Mouse (Mus musculus) layer of hippocampus, adult 11-12 months (tissue): ENCODE data around the gene Adamts9.

Experiments used
- DNase-seq: peaks from one replicate; pipeline ENCODE4 v3.0.0; 2022; ENCODE audit warnings: low spot score

Gene Adamts9

GRCm38 (mm10) chr6:92924536-92924935 lies 18.8 kb downstream of the Adamts9 start:
- no peak for DNase-seq

GRCm38 (mm10) chr6:92921843-92922242 lies 21.4 kb downstream of the Adamts9 start:
- no peak for DNase-seq

GRCm38 (mm10) chr6:92920938-92921689 lies 22.2 kb downstream of the Adamts9 start:
- no peak for DNase-seq

GRCm38 (mm10) chr6:92910611-92911010 lies 32.7 kb downstream of the Adamts9 start:
- DNase-seq = no peak

- DNase-seq = no peak
Measured at GRCm38 (mm10) chr6:92909361-92909760, 33.9 kb downstream of the Adamts9 start.

- no peak for DNase-seq
Measured at GRCm38 (mm10) chr6:92905922-92906321, 37.4 kb downstream of the Adamts9 start.

GRCm38 (mm10) chr6:92904491-92904890 lies 38.8 kb downstream of the Adamts9 start:
- no peak for DNase-seq

- no peak for DNase-seq
Measured at GRCm38 (mm10) chr6:92904037-92904436, 39.3 kb downstream of the Adamts9 start.

GRCm38 (mm10) chr6:92891535-92891934 lies 51.8 kb downstream of the Adamts9 start:
- no peak for DNase-seq

GRCm38 (mm10) chr6:92883131-92883900 lies 60.0 kb downstream of the Adamts9 start:
- DNase-seq = no peak

- no peak for DNase-seq
Measured at GRCm38 (mm10) chr6:92882446-92882845, 60.8 kb downstream of the Adamts9 start.

- DNase-seq = no peak
Measured at GRCm38 (mm10) chr6:92879700-92880265, 63.5 kb downstream of the Adamts9 start.

GRCm38 (mm10) chr6:92878771-92879170 lies 64.5 kb downstream of the Adamts9 start:
- DNase-seq = no peak

GRCm38 (mm10) chr6:92877236-92877635 lies 66.1 kb downstream of the Adamts9 start:
- DNase-seq = no peak

- no peak for DNase-seq
Measured at GRCm38 (mm10) chr6:92876121-92876520, 67.2 kb downstream of the Adamts9 start.

- no peak for DNase-seq
Measured at GRCm38 (mm10) chr6:92875340-92875739, 68.0 kb downstream of the Adamts9 start.

GRCm38 (mm10) chr6:92874854-92875253 lies 68.4 kb downstream of the Adamts9 start:
- no peak for DNase-seq

GRCm38 (mm10) chr6:92872766-92873165 lies 70.5 kb downstream of the Adamts9 start:
- DNase-seq = no peak

GRCm38 (mm10) chr6:92871813-92872212 lies 71.5 kb downstream of the Adamts9 start:
- DNase-seq = no peak

- no peak for DNase-seq
Measured at GRCm38 (mm10) chr6:92869582-92870219, 73.6 kb downstream of the Adamts9 start.

GRCm38 (mm10) chr6:92869089-92869581 lies 74.2 kb downstream of the Adamts9 start, which contains the start of gene Gm15737:
Gene Gm15737, plus strand, starts transcription at chr6:92869357.
- peak; percentile 30 for DNase-seq

GRCm38 (mm10) chr6:92862599-92862998 lies 80.7 kb downstream of the Adamts9 start:
- DNase-seq = no peak
